Mouse (Mus musculus): ENCODE measurements around the gene Slc16a10. TPM values are rescaled to one million over a fixed set of nuclear protein-coding genes. Genes with fewer than 3 reads are reported as not detected.

The Slc16a10 gene
- polyA plus RNA-seq, 2 experiments = 32.8 to 63.5 TPM

GRCm38 (mm10) chr10:40098441-40098840 lies 43.6 kb downstream of the Slc16a10 start:
- Histone ChIP-seq H3K9me3 (ENCODE audit: control insufficient read depth, low read length) (no peaks in the 10 kb centered on the region), H3K4me1 (replicated peaks; ENCODE audit: control insufficient read depth in 2 of 2, insufficient read depth in 2 of 2, low read length in 1 of 2) (peaks cover 0 to 8% of the 10 kb centered on the region in 2 experiments; a peak in 2 of 4 replicates), H3K36me3 (replicated peaks; ENCODE audit: control insufficient read depth, insufficient read depth, low read depth) (peaks cover 7% of the 10 kb centered on the region), H3K27ac (no peak overlapping the region), H3K9ac (replicated peaks) (no peak overlapping the region), H3K4me2 (ENCODE audit: low read depth) (no peak overlapping the region), H3K4me3 (ENCODE audit: insufficient read depth in 1 of 2, low read depth in 2 of 2, low read length in 2 of 2) (no peak overlapping the region), H3K27me3 (ENCODE audit: control insufficient read depth, insufficient read depth, low read length) (no peaks in the 10 kb centered on the region)
- no peak for DNase-seq (ENCODE audit: low read depth in 3 of 3, low spot score in 3 of 3)
- TF ChIP-seq EP300 (IDR thresholded peaks at IDR 0.05; ENCODE audit: low read depth) (no peak), CTCF (IDR thresholded peaks at IDR 0.05; ENCODE audit: low read depth) (no peak)
- WGBS (ENCODE audit: insufficient replicate concordance) = 72% methylated on average over 1 of the region's 1 CpGs
- ATAC-seq (ENCODE audit: insufficient read depth) = no peak

GRCm38 (mm10) chr10:40097519-40097918 lies 44.5 kb downstream of the Slc16a10 start:
- 69% methylated on average over 4 of the region's 4 CpGs for WGBS (ENCODE audit: insufficient replicate concordance)
- ATAC-seq (ENCODE audit: insufficient read depth) (no peak), DNase-seq (ENCODE audit: low read depth in 3 of 3, low spot score in 3 of 3) (no peak)
- Histone ChIP-seq H3K4me3 (ENCODE audit: insufficient read depth in 1 of 2, low read depth in 2 of 2, low read length in 2 of 2) (no peak overlapping the region), H3K4me2 (ENCODE audit: low read depth) (no peak overlapping the region), H3K36me3 (replicated peaks; ENCODE audit: control insufficient read depth, insufficient read depth, low read depth) (peaks cover 7% of the 10 kb centered on the region), H3K4me1 (replicated peaks; ENCODE audit: control insufficient read depth in 2 of 2, insufficient read depth in 2 of 2, low read length in 1 of 2) (peaks cover 0 to 4% of the 10 kb centered on the region in 2 experiments; a peak in 1 of 4 replicates), H3K9ac (replicated peaks) (no peak overlapping the region), H3K27me3 (ENCODE audit: control insufficient read depth, insufficient read depth, low read length) (no peaks in the 10 kb centered on the region), H3K27ac (no peak overlapping the region), H3K9me3 (ENCODE audit: control insufficient read depth, low read length) (no peaks in the 10 kb centered on the region; the same call in 1 of the 2 replicates)
- TF ChIP-seq EP300 (IDR thresholded peaks at IDR 0.05; ENCODE audit: low read depth) = no peak
- TF ChIP-seq CTCF (IDR thresholded peaks at IDR 0.05; ENCODE audit: low read depth) = no peak

GRCm38 (mm10) chr10:40094752-40095151 lies 47.3 kb downstream of the Slc16a10 start:
- no peak overlapping the region for H3K4me3 ChIP-seq (ENCODE audit: insufficient read depth in 1 of 2, low read depth in 2 of 2, low read length in 2 of 2)
- no peak overlapping the region for H3K27ac ChIP-seq
- DNase-seq (ENCODE audit: low read depth in 3 of 3, low spot score in 3 of 3) = no peak
- no peak overlapping the region for H3K9ac ChIP-seq (replicated peaks)
- H3K9me3 ChIP-seq (ENCODE audit: control insufficient read depth, low read length) = no peaks in the 10 kb centered on the region; the same call in 1 of the 2 replicates
- no peak for ATAC-seq (ENCODE audit: insufficient read depth)
- no peaks in the 10 kb centered on the region for H3K27me3 ChIP-seq (ENCODE audit: control insufficient read depth, insufficient read depth, low read length)
- H3K4me2 ChIP-seq (ENCODE audit: low read depth) = no peak overlapping the region
- TF ChIP-seq CTCF (IDR thresholded peaks at IDR 0.05; ENCODE audit: low read depth) (no peak), EP300 (IDR thresholded peaks at IDR 0.05; ENCODE audit: low read depth) (no peak)
- H3K4me1 ChIP-seq (replicated peaks; ENCODE audit: control insufficient read depth in 2 of 2, insufficient read depth in 2 of 2, low read length in 1 of 2) = peaks cover 0 to 3% of the 10 kb centered on the region in 2 experiments; a peak in 1 of 4 replicates
- 92% methylated on average over 2 of the region's 2 CpGs for WGBS (ENCODE audit: insufficient replicate concordance)
- peaks cover 7% of the 10 kb centered on the region for H3K36me3 ChIP-seq (replicated peaks; ENCODE audit: control insufficient read depth, insufficient read depth, low read depth)

- Histone ChIP-seq H3K36me3 (replicated peaks; ENCODE audit: control insufficient read depth, insufficient read depth, low read depth) (no peaks in the 10 kb centered on the region; the same call in 1 of the 2 replicates), H3K4me2 (ENCODE audit: low read depth) (no peak overlapping the region), H3K4me3 (ENCODE audit: insufficient read depth in 1 of 2, low read depth in 2 of 2, low read length in 2 of 2) (no peak overlapping the region), H3K9me3 (ENCODE audit: control insufficient read depth, low read length) (no peaks in the 10 kb centered on the region; the same call in 1 of the 2 replicates), H3K4me1 (replicated peaks; ENCODE audit: control insufficient read depth in 2 of 2, insufficient read depth in 2 of 2, low read length in 1 of 2) (peaks cover 0 to 3% of the 10 kb centered on the region in 2 experiments; a peak in 1 of 4 replicates), H3K27me3 (ENCODE audit: control insufficient read depth, insufficient read depth, low read length) (no peaks in the 10 kb centered on the region), H3K27ac (no peak overlapping the region), H3K9ac (replicated peaks) (no peak overlapping the region)
- TF ChIP-seq CTCF (IDR thresholded peaks at IDR 0.05; ENCODE audit: low read depth) (no peak), EP300 (IDR thresholded peaks at IDR 0.05; ENCODE audit: low read depth) (no peak)
- DNase-seq (ENCODE audit: low read depth in 3 of 3, low spot score in 3 of 3) = no peak
- no peak for ATAC-seq (ENCODE audit: insufficient read depth)
These were observed 48.5 kb downstream of the Slc16a10 start for GRCm38 (mm10) chr10:40093526-40093925.

GRCm38 (mm10) chr10:40091455-40091854 lies 50.6 kb downstream of the Slc16a10 start:
- H3K36me3 ChIP-seq (replicated peaks; ENCODE audit: control insufficient read depth, insufficient read depth, low read depth) = no peaks in the 10 kb centered on the region; the same call in 1 of the 2 replicates
- DNase-seq (ENCODE audit: low read depth in 3 of 3, low spot score in 3 of 3) = no peak
- peaks cover 0 to 3% of the 10 kb centered on the region in 2 experiments; a peak in 2 of 4 replicates for H3K4me1 ChIP-seq (replicated peaks; ENCODE audit: control insufficient read depth in 2 of 2, insufficient read depth in 2 of 2, low read length in 1 of 2)
- H3K4me3 ChIP-seq (ENCODE audit: insufficient read depth in 1 of 2, low read depth in 2 of 2, low read length in 2 of 2) = no peak overlapping the region
- no peak overlapping the region for H3K4me2 ChIP-seq (ENCODE audit: low read depth)
- no peaks in the 10 kb centered on the region; the same call in 1 of the 2 replicates for H3K9me3 ChIP-seq (ENCODE audit: control insufficient read depth, low read length)
- no peak for ATAC-seq (ENCODE audit: insufficient read depth)
- H3K27ac ChIP-seq = no peak overlapping the region
- H3K9ac ChIP-seq (replicated peaks) = no peak overlapping the region
- 83% methylated on average over 2 of the region's 2 CpGs for WGBS (ENCODE audit: insufficient replicate concordance)
- TF ChIP-seq CTCF (IDR thresholded peaks at IDR 0.05; ENCODE audit: low read depth) = no peak
- no peak for TF ChIP-seq EP300 (IDR thresholded peaks at IDR 0.05; ENCODE audit: low read depth)
- no peaks in the 10 kb centered on the region for H3K27me3 ChIP-seq (ENCODE audit: control insufficient read depth, insufficient read depth, low read length)
